Mouse (Mus musculus): ENCODE data around the gene Krtap13-1. TPM values are rescaled to one million over a fixed set of nuclear protein-coding genes. Genes with fewer than 3 reads are reported as not detected.

Krtap13-1 gene
- polyA plus RNA-seq (2012; rRNA removed) = not detected in 2 replicates

GRCm38 (mm10) chr16:88728812-88729275, at the start of gene Krtap13-1:
TSS of gene Krtap13-1 (plus strand) at chr16:88728862.

GRCm38 (mm10) chr16:88707496-88708012, 21.1 kb upstream of the Krtap13-1 start, which contains the start of gene 2310061N02Rik:
TSS of gene 2310061N02Rik (minus strand) at chr16:88707962.

GRCm38 (mm10) chr16:88751535-88751934, 22.9 kb downstream of the Krtap13-1 start, which contains the start of gene Krtap13:
TSS of gene Krtap13 (minus strand) at chr16:88751635.

GRCm38 (mm10) chr16:88758547-88758946, 29.9 kb downstream of the Krtap13-1 start, which contains the start of gene 2310034C09Rik:
TSS of gene 2310034C09Rik (plus strand) at chr16:88758847.

GRCm38 (mm10) chr16:88774106-88774505, 45.4 kb downstream of the Krtap13-1 start, which contains the start of gene 2310057N15Rik:
TSS of gene 2310057N15Rik (minus strand) at chr16:88774206.

GRCm38 (mm10) chr16:88777596-88777995, 48.9 kb downstream of the Krtap13-1 start, which contains the start of gene Gm5965:
TSS of gene Gm5965 (plus strand) at chr16:88777896.

Other genes starting within 250 kb of the Krtap13-1 start
- not detected in 2 replicates for gene Cldn17, start 221.9 kb upstream of the Krtap13-1 start, polyA plus RNA-seq (2012; rRNA removed)
- gene Cldn8, start 165.7 kb upstream of the Krtap13-1 start, polyA plus RNA-seq (2012; rRNA removed) = 0.12 and 0.83 TPM in 2 replicates
- gene Krtap24-1, start 116.6 kb upstream of the Krtap13-1 start, polyA plus RNA-seq (2012; rRNA removed) = not detected in 2 replicates
- not detected in 2 replicates for gene 2310079G19Rik, start 101.2 kb upstream of the Krtap13-1 start, polyA plus RNA-seq (2012; rRNA removed)
- gene Krtap26-1, start 81.1 kb upstream of the Krtap13-1 start, polyA plus RNA-seq (2012; rRNA removed) = not detected in 2 replicates
- gene Krtap27-1, start 57.2 kb upstream of the Krtap13-1 start, polyA plus RNA-seq (2012; rRNA removed) = not detected in 2 replicates
- gene 2310061N02Rik, start 20.9 kb upstream of the Krtap13-1 start, polyA plus RNA-seq (2012; rRNA removed) = not detected in 2 replicates
- gene Krtap13, start 22.8 kb downstream of the Krtap13-1 start, polyA plus RNA-seq (2012; rRNA removed) = not detected in 2 replicates
- gene 2310034C09Rik, start 30.0 kb downstream of the Krtap13-1 start, polyA plus RNA-seq (2012; rRNA removed) = not detected in 2 replicates
- gene 2310057N15Rik, start 45.3 kb downstream of the Krtap13-1 start, polyA plus RNA-seq (2012; rRNA removed) = not detected in 2 replicates
- gene Gm5965, start 49.0 kb downstream of the Krtap13-1 start, polyA plus RNA-seq (2012; rRNA removed) = not detected in 2 replicates
- not detected in 2 replicates for gene Gm20741, start 83.4 kb downstream of the Krtap13-1 start, polyA plus RNA-seq (2012; rRNA removed)
- gene Krtap15, start 91.4 kb downstream of the Krtap13-1 start, polyA plus RNA-seq (2012; rRNA removed) = not detected in 2 replicates
- not detected in 2 replicates for gene Krtap14, start 97.3 kb downstream of the Krtap13-1 start, polyA plus RNA-seq (2012; rRNA removed)
- gene Krtap19-1, start 140.5 kb downstream of the Krtap13-1 start, polyA plus RNA-seq (2012; rRNA removed) = not detected in 2 replicates
- not detected in 2 replicates for gene Krtap19-2, start 145.4 kb downstream of the Krtap13-1 start, polyA plus RNA-seq (2012; rRNA removed)
- gene Krtap19-3, start 149.2 kb downstream of the Krtap13-1 start, polyA plus RNA-seq (2012; rRNA removed) = not detected in 2 replicates
- not detected in 2 replicates for gene Krtap19-4, start 156.2 kb downstream of the Krtap13-1 start, polyA plus RNA-seq (2012; rRNA removed)
- not detected in 2 replicates for gene Krtap19-5, start 167.6 kb downstream of the Krtap13-1 start, polyA plus RNA-seq (2012; rRNA removed)
- gene Krtap19-9b, start 203.4 kb downstream of the Krtap13-1 start, polyA plus RNA-seq (2012; rRNA removed) = not detected in 2 replicates
- gene Krtap16-3, start 234.0 kb downstream of the Krtap13-1 start, polyA plus RNA-seq (2012; rRNA removed) = not detected in 2 replicates